Mouse (Mus musculus): ENCODE measurements around the gene Scnn1a.
"Not testable (repeated sequence)": the region's sequence is repeated elsewhere in the genome, so short reads cannot be mapped to it uniquely, and the experiment has no call there.

Scnn1a gene

DNA sequence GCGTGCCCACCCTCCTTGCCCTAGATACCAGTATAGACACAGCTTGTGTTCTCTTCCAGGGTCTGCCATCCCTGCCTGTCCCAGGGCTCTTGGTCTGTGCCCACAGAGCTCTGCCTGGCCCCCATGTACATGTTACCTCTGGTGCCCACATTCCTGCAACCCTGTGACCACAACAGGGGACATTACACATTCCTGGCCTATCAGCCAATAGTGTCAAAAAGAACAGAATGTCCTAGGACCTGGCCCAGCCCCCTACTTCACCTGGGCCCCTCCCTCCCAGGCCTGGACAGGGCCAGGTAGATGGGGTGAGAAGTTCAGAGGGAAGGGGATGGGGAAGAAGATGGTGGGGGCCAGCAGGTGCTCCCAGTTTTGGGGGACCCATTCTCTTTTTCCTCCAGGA, at the start of gene Scnn1a:
TSS of gene Scnn1a (plus strand) at position 337 of the 400 bp plus-strand sequence.
- in situ Hi-C loops (cut with MboI) = no loop called here

GRCm38 (mm10) chr6:125271455-125272227, 48.8 kb upstream of the Scnn1a start:
- in situ Hi-C loops (cut with MboI) = loop anchor here (5.0 kb wide), 2 partner anchors 54 to 109 kb away; partner anchors contain the start of gene Vamp1

DNA sequence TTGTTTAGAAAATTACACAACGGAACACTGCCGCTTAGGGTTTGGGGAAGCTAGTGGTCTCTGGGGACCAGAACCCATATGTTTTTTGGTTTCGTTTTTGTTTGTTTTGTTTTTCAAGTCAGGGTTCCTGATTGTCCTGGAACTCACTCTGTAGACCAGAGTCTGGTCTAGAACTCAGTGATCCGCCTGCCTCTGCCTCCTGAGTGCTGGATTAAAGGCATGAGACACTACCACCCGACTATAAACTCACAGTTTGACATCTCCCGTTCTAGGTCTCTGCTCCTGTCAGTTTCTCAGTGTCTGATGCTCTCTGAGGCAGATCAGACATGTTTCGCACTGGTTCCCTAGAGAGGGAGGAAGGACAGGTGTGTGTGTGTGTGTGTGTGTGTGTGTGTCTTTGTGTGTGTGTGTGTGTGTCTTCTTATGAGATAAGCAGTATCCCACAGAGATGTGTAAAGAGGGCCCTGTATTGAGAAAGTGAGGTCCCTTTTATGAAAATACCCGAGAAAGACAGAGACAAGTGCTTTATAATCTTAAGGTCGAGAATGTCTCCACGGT, 48.2 kb upstream of the Scnn1a start:
- in situ Hi-C loops (cut with MboI) = loop anchor here (5.0 kb wide), 2 partner anchors 55 to 110 kb away; partner anchors contain the start of gene Vamp1

DNA sequence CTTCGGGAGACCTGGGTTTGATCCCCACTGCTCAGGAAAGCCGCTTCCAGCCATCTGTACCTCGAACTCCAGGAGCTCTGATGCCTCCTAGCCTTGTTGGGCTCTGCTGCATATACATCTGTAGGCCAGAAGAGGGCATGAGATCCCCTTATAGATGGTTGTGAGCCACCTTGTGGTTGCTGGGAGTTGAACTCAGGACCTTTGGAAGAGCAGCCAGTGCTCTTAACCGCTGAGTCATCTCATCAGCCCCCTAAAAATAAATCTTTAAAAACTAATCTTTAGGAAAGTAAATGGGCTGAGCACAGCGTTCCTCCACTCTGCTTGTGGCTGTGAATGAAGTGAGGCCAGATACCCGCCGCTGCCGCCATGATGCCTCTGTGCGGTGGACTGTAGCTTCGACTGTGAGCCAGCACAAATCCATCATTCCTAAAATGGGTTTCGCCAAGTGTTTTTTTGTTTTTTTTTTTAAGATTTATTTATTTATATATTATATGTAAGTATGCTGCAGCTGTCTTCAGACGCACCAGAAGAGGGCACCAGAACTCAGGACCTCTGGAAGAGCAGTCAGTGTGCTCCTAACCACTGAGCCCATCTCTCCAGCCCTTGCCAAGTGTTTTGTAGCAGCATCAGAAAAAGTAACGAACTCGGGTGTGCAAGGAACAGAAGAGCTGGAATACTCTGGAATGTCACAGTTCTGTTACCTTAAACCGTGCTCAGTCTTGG, 45.5 kb upstream of the Scnn1a start:
- in situ Hi-C loops (cut with MboI) = loop anchor here (5.0 kb wide), 2 partner anchors 58 to 113 kb away; partner anchors contain the start of gene Vamp1

- in situ Hi-C loops (cut with MboI) = no loop called here
Observed at GRCm38 (mm10) chr6:125279729-125280128, 40.7 kb upstream of the Scnn1a start.

DNA sequence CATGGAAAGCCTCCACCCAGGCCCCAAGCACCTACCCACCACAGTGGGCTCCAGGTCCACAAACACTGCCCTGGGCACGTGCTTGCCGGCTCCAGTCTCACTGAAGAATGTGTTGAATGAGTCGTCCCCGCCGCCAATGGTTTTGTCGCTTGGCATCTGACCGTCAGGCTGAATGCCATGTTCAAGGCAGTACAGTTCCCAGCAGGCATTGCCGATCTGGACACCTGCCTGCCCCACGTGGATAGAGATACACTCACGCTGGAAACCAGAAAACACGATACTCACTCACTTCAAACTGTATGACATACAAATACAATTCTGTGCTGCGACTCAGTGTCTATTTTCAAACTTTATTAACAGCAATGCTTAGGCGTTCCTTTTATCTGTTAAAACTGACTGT, 37.7 kb upstream of the Scnn1a start:
- in situ Hi-C loops (cut with MboI) = not testable (repeated sequence)

DNA sequence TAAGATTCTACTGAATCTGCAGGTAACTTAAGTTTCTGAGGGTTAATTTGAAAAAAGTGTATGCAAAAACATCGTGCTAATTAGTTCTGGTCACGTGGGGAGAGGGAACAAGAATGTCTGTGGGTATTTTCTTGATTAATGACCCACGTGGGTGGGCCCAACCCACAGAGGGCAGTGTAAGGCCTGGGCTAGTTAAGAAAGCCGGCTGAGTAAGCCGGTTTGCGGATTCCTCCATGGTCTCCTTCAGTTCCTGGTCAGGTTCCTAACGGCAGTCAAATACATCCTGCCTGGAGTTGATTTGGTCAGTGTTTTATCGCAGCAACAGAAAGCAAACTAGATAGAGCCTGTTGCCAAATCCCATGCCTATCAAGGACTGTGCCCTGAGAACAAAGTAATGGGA, 36.2 kb upstream of the Scnn1a start:
- in situ Hi-C loops (cut with MboI) = no loop called here

DNA sequence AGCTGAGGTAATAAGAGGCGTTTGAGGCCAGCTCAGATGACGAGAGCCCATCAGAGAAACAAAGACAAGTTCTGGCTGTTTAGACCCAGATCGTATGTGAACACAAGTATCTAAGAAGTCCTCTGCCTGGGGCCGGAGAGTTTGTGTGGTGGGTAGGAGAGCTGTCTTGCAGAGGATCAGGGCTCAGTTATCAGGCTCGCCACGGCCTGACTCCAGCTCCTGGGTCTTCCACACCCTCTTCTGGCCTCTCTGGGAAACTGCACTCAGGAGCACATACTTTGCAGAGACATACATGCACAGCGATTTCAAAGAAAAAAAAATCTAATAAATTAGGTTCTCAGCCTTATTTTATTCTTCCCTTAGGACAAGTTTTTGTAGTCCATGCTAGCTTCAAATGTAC, 35.7 kb upstream of the Scnn1a start:
- in situ Hi-C loops (cut with MboI) = no loop called here

GRCm38 (mm10) chr6:125285890-125286289, 34.6 kb upstream of the Scnn1a start, which contains the start of gene Tuba3a:
Tuba3a (minus strand) TSS chr6:125286042.
- in situ Hi-C loops (cut with MboI) = no loop called here

GRCm38 (mm10) chr6:125286944-125287343, 33.5 kb upstream of the Scnn1a start:
- in situ Hi-C loops (cut with MboI) = no loop called here

- in situ Hi-C loops (cut with MboI) = no loop called here
Observed at GRCm38 (mm10) chr6:125288730-125289129, 31.7 kb upstream of the Scnn1a start.

DNA sequence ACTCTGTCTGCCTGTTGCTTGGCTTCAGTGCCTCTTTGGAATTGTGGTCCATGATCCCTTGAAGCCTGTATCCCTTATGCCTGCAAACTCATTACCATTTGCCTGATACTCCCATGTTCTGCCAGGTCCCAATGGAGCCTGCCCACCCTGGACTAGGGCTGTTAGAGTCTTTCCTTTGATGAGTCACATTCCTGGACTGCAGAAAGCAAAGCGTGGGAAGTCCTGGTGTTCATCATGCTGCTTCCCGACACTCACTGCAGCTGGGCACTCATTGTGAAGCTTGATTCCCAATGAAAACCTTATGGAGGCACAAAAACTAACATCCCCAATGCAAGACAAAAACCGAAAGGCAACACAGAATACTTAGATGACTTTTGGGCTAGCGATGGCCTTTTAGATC, 29.1 kb upstream of the Scnn1a start:
- in situ Hi-C loops (cut with MboI) = no loop called here

GRCm38 (mm10) chr6:125292256-125292655, 28.2 kb upstream of the Scnn1a start:
- in situ Hi-C loops (cut with MboI) = no loop called here

DNA sequence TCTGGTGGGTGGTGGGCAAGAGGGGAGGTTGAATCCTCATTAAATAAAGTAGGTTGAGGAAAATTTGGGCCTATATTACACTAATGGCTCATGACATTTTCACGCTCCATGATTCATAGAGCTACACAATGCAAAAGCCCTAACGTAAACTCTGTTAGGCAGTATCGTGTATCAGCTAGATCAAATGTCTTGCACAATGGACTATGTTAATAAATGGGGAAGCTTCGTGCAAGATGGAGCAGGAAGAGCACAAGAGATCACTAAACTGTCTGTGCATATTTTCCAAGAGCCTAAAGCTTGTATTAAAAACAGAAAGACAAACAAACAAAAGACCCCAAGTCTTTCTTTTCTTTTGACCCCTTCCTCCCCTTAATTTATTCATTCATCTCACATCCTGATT, 26.4 kb upstream of the Scnn1a start:
- in situ Hi-C loops (cut with MboI) = no loop called here

- in situ Hi-C loops (cut with MboI) = no loop called here
Observed at GRCm38 (mm10) chr6:125297149-125297820, 23.2 kb upstream of the Scnn1a start.

DNA sequence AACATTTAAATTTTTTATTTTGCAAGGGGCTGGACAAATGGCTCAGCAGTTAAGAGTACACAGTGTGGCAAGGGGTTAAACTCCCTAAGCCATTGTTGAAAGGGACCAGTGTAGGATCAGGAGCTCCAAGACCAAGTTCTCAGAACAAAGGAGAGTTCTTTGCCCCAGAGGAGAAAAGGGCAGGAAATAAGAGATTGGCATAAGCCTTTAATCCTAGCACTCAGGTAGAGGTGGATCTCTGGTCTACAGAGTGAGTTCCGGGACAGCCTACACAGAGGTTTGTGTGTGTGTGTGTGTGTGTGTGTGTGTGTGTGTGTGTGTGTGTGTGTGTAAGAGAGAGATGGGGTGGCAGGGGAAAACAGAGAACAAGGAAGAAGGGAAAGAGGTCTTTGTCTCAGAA, 19.5 kb upstream of the Scnn1a start:
- in situ Hi-C loops (cut with MboI) = no loop called here

DNA sequence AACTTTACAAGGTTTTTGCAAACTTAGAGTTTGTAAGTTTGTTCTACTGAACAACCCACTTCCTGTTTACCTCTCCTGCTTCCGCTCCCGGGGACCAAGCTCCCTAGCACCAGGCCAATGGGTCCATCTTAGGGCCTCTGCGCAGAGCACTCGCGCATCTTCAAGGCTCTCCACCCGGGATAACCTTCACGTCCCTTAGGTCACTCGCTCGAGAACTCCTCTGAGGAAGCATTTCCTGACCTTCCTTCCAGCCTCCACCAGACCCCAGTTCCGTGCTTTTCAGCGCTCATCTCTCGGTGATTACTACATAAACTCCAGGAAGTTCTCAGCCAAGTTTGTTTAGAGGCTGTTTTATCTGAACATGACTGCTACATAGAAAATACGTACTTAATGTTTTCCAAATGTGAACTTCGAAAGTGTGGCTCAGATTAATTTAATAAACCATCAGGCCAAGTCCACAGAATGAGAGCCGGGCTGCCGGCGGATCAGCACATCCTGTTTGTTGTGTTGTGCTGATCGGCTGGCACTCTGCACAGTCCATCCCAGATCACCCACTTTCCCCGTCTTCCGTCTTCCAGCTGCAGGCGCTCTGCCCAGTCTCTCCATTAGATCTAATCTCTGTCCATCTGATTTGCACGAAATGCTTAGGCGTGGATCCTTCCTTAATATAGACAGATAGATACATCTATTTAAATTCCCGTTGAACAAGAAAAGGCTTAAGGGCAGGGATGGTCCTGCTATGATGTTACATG, 18.1 kb upstream of the Scnn1a start:
- in situ Hi-C loops (cut with MboI) = no loop called here

DNA sequence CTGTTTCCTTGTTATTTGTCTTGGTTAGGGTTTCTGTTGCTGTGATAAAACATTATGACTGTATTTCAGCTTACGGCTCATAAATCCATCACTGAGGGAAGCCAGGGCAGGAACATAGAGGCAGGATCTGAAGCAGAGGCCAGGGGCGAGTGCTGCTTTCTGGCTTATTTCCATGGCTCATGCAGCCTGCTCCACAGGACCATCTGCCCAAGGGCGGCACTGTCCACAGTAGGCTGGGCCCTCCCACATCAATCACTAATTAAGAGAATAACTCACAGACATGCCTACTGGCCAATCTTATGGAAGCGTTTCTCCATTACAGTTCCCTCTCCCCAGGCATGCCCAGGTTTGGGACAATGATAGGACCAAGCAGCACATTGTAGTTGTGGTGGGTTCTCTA, 17.2 kb upstream of the Scnn1a start:
- in situ Hi-C loops (cut with MboI) = no loop called here

DNA sequence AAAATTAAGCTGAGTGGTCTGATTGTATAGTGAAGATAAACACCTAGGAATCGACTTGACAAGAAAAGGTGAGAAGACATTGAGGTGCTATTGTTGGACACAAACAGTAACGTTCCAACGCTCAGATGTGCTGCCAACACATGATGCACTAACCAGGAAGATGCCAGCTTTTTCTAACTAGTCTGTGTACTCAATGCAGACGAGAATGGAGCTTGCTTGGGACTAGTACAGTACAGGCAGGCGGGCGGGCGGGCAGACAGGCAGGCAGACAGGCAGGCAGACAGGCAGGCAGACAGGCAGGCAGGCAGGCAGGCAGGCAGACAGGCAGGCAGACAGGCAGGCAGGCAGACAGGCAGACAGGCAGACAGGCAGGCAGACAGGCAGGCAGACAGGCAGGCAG, 16.1 kb upstream of the Scnn1a start:
- in situ Hi-C loops (cut with MboI) = not testable (repeated sequence)

GRCm38 (mm10) chr6:125305465-125305864, 15.0 kb upstream of the Scnn1a start:
- in situ Hi-C loops (cut with MboI) = no loop called here

DNA sequence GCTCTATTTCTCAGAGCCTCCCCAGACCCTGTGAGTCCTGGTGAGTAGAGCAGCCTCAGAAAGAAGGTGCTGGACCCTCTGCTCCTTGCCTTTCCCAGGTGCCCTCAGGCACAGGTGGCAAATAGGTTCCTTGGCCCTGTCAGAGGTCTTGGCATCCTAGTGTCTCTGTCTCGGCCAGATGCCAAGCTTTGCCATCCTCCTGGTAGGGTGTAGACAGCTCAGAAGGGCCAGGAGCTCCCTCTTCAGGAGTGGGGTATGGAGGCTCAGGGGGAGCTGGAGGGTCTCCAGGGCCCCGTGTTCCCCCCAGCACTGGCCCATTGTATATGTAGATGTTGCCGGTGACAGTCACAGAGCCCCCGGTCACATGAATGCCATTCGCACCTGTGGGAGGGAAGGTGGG, 13.4 kb upstream of the Scnn1a start:
- in situ Hi-C loops (cut with MboI) = no loop called here
